Mouse (Mus musculus) ovary, postnatal 14 days (tissue): ENCODE measurements around the gene Pcsk6.
"Not testable (repeated sequence)": the region's sequence is repeated elsewhere in the genome, so short reads cannot be mapped to it uniquely, and the experiment has no call there.

ENCODE experiments used
- DNase-seq: peaks from one replicate; pipeline ENCODE4 v3.0.0; 2022; ENCODE audit warnings: low spot score

Pcsk6 gene

DNA sequence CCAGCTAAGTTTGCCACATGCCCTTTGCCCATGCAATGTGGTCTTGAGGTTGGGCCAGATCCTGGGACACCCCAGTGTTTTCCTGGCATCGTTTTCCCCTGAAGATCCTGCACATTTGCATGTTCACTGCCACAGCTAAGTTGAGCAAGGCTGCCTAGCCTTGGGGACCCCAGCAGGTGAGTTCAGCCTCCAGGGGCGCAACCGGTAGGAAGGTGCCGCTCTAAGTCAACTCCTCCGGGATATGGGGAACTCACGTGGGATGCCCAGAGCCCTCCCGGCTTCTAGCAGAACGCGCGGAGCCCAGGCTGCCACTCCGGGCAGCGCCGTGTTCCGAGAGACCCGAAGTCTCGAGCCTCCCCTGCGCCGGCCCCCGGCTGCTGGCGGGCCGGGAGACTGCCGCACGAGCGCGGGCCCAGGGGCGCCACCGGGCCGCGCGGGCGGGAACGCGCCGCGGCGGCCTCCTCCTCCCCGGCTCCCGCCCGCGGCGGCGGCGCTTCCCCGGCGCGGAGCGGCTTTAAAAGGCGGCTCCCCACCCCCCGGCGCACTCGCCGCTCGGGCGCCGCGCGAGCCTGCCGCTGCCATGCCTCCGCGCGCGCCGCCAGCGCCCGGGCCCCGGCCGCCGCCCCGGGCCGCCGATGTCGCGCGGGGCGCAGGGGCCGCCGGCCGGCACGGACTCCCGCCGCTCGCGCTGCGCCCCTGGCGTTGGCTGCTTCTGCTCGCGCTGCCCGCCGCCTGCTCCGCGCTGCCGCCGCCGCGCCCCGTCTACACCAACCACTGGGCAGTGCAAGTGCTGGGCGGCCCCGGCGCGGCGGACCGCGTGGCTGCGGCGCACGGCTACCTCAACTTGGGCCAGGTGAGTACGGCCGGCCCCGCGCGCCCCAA lies at the start of gene Pcsk6:
Gene Pcsk6, plus strand, starts transcription at position 144 of the 882 bp plus-strand sequence.
- peak; percentile 25 for DNase-seq

- DNase-seq = no peak
These were observed 47.8 kb upstream of the Pcsk6 start for GRCm38 (mm10) chr7:65813611-65814212.

GRCm38 (mm10) chr7:65817564-65817963 lies 44.0 kb upstream of the Pcsk6 start:
- no peak for DNase-seq

DNA sequence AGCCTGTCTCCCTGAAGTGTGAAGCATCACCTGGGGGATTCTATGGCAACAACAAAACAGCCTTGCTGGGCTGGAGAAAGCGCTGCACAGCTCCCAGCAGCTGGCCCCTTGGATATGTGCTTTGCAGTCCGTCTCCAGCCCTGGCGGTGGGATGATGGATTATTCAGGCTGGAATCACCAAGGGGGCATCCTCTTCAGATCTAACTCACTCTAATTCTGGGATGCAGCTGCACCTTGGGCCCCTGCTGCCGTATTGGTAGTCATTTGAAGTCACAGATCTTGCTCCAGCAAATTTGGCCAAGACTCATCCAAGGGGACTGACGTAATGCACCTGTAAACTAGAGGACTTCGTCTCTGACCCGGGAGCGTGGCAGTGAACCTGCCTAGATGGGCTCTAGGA lies 41.1 kb upstream of the Pcsk6 start:
- DNase-seq = no peak

DNA sequence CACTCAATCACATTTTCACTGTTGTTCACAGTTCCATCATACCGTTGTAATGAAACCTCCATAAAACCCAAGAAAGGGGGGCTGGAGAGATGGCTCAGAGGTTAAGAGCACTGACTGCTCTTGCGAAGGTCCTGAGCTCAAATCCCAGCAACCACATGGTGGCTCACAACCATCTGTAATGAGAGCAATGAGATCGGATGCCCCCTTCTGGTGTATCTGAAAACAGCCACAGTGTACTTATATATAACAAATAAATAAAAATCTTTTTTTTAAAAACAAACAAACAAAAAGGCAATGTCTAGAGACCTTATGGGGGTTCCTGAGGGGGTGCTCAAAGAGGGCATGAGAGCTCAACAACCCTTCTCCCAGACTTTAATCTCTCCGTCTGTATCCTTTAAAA lies 39.6 kb upstream of the Pcsk6 start:
- DNase-seq = not testable (repeated sequence)

GRCm38 (mm10) chr7:65822506-65823119 lies 38.9 kb upstream of the Pcsk6 start:
- DNase-seq = no peak

GRCm38 (mm10) chr7:65839756-65840155 lies 21.8 kb upstream of the Pcsk6 start:
- no peak for DNase-seq

DNA sequence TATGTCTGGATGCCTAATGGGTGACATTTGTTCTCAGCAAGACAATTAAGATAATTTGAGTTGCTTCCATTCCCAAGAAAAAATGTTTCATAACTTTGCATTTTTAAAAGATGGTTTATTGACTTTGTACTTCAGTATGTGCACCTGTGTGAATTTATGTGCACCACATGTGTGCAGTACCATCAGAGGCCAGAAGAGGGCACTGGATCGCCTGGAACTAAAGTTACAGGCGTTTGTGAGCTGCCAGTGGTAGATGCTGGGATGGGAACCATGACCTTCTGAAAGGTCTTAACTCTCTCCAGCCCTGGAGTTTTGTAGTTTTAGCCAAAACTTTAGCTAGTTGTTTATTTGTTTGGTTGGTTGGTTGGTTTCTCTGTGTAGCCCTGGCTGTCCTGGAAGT lies 18.3 kb upstream of the Pcsk6 start:
- DNase-seq = no peak

- DNase-seq = no peak
These were observed 553 bp upstream of the Pcsk6 start for GRCm38 (mm10) chr7:65860981-65861380.

DNA sequence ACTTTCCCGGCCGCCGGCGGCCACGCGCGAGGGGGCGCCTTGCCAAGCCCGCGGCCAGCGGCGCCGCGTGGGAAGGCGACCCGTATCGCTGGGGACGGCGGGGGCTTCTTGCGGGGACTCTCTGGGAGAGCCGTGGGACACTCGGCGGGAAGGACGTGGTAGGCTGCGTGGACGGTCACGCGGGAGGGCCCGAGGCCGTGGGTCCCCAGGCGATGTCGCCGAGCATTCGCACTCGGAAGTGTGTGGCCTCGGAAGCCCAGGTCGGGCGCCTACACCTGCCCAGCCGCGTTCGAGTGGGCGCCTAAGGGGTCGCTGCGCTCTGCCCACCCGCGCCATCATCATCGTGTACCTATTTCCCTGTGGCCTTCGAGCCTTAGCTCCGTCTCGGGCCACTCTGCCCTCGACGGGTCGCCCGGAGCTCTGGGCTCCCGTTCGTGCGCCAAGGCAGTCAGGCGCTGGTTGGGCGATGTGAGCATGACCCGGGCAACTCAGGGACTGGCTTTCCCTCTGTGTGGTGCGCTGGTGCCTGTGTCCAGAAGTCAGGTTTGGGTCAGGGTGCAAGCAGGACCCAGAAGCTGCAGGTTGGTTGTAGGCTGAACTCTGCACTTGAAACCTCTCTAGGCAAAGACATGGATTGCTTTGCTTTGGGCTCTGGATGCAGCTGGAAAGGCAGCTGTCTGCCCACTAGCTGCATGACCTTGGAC lies 1.1 kb downstream of the Pcsk6 start:
- DNase-seq = no peak

- DNase-seq = no peak
These were observed 7.6 kb downstream of the Pcsk6 start for GRCm38 (mm10) chr7:65869173-65869572.

GRCm38 (mm10) chr7:65869794-65870193 lies 8.3 kb downstream of the Pcsk6 start:
- no peak for DNase-seq

DNA sequence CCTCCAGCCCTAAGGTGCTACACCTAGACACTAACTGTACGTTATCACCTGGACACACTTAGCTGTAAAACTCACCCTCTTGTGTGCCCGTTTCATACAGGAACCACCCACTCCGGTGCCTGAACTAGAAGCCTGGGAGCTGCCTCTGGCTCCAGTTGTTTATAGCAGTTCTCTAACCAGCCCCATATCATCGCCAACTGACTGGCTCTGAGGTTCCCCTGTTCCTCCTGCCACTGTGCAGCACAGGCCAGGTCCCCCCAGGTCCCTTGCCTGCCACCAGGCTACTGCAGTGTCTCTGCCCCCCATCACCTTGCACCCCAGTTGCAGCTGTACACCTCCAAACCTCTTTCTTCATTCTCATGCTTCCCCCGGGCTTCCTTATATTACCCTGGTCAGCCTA lies 8.7 kb downstream of the Pcsk6 start:
- DNase-seq = no peak

GRCm38 (mm10) chr7:65870928-65871580 lies 9.5 kb downstream of the Pcsk6 start:
- DNase-seq = no peak

- DNase-seq = no peak
These were observed 10.3 kb downstream of the Pcsk6 start for GRCm38 (mm10) chr7:65871851-65872250.

DNA sequence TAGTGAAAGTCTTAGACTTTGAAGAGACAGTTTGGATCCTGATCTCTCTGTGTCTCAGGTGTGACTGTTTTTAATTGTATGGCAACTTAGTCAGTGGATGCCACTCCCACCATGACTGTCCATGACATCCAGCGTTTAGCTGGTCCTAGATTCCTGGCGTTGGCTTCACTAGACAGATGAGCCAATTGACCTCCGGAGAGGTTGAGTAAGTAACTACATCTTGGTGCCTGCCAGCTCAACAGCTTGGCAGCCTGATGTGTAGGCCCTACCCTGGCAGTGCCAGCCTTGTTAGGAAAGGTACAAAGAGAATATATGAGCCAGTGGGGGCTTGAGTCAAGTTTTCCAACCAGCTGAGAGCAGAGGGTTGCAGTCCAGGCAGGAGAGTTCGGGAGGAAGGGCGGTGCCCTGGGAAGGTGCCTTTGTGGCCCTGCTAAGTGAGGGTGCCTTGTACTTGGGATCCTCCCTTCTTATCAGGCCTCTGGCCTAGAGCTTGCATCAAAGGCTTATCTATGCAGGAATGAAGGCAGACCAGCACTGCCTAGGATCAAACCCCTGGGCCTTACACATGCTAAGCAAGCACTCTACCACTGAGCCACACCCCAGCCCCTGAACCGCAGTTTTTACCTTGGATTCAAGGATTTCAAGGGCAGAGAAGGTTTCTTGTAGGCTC lies 11.8 kb downstream of the Pcsk6 start:
- DNase-seq = no peak

GRCm38 (mm10) chr7:65873902-65874301 lies 12.4 kb downstream of the Pcsk6 start:
- DNase-seq = no peak

DNA sequence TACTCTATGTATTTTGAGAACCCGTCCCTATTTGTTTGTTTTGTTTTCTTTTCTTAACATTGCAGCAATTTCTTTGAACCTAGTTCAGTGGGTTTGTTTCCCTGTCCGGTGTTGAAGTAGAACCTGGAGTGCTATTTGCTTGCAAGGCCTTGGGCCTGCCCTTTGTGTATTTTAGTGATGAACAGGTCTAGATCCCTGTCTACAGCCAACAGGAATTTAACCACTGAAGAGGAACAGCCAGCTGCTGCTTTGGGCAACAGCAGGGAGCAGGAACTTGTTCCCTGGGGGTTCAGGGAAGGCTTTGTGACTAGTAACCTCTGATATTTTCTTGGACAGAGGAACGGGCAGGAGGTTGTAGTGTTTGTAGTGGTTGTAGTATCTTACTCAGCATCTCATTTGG lies 15.1 kb downstream of the Pcsk6 start:
- DNase-seq = no peak

DNA sequence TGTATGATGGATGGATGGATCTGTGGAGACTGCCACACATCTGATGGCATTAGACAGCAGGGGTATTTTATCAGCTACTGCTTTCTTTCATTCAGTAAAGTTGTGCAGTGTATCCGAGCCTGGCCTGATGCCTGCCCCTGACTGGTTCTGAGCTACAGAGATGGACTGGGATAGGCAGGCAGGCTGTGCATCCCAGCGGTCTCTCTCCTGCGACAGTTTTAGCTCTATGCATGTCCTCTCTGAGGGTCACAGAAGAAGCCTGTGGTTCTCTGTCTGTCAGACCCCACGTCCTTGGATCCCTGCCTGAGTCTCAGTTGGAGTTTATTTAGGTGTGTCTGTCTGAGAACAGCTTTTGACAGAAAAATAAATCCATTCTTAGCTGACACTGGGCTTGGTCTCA lies 16.7 kb downstream of the Pcsk6 start:
- DNase-seq = no peak

DNA sequence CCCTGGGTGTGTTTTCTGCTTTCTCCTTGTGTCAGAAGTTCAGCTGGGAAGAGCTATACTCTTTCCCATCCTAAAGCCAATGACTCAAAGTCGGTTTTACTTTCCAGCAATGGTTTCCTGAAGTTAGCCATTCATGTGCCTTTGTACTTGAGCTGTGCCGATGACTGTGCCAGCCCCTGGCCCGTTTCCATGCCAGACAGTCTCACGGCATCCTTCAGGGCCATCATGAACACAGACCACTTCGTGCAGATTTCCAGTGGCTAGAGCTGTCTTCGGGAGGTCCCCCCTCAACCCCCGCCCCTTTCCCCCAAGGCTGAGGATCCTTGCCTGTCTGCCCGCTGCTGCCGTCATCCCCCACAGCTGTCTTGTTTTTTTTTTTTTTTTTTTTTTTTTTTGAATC lies 17.8 kb downstream of the Pcsk6 start:
- no peak for DNase-seq

GRCm38 (mm10) chr7:65880666-65881289 lies 19.2 kb downstream of the Pcsk6 start:
- DNase-seq = no peak
